Mouse (Mus musculus) left cerebral cortex, postnatal 4 days (tissue): ENCODE measurements around the gene Srsf6. TPM values are rescaled to one million over a fixed set of nuclear protein-coding genes. Genes with fewer than 3 reads are reported as not detected.

ENCODE experiments used
- DNase-seq: peaks from one replicate; pipeline ENCODE4 v3.0.0-alpha.2; 2022
- intact Hi-C: fragments of 180-260 bp; cut with DNase I; formaldehyde crosslinking; loops from one replicate; pipeline ENCODE4 v1.15.1; 2025
- total RNA-seq, 2 experiments: library from RNA; stranded (reverse); gene quantifications; 2 replicates each; pipeline ENCODE4 v1.2.3; 2021

The Srsf6 gene
- total RNA-seq, 2 experiments from 2014 or later: 154 to 158 TPM

- DNase-seq: peak; percentile 70
Measured at GRCm38 (mm10) chr2:162976001-162976400, 44.7 kb downstream of the Srsf6 start.

GRCm38 (mm10) chr2:162984381-162984780 lies 53.1 kb downstream of the Srsf6 start:
- DNase-seq: no peak
- intact Hi-C loops: no loop called here

More at GRCm38 (mm10) chr2:162976001-162976400, 44.7 kb downstream of the Srsf6 start:
- intact Hi-C loops: no loop called here

GRCm38 (mm10) chr2:162985923-162986322 lies 54.6 kb downstream of the Srsf6 start:
- intact Hi-C loops: no loop called here
- DNase-seq: peak; percentile 90

Other genes with a start within 250 kb of the Srsf6 start
- gene L3mbtl1, start 11.9 kb downstream of the Srsf6 start, total RNA-seq: 10 to 100 TPM; 26.4 to 31.4 TPM
- not detected for gene Sgk2, start 55.8 kb downstream of the Srsf6 start, total RNA-seq
- gene Ift52, start 85.8 kb downstream of the Srsf6 start, total RNA-seq: 10 to 100 TPM; 23.6 to 26.2 TPM
- 1 to 10 TPM; 4.3 to 5.7 TPM for gene Mybl2, start 123.2 kb downstream of the Srsf6 start, total RNA-seq
- not detected for gene Gtsf1l, start 156.3 kb downstream of the Srsf6 start, total RNA-seq